Mouse (Mus musculus): ENCODE data around the gene Mettl7a3. TPM values are rescaled to one million over a fixed set of nuclear protein-coding genes. Genes with fewer than 3 reads are reported as not detected.
A peak's percentile ranks its signal among the peaks of the same experiment; 100 is the strongest.
"Not testable (repeated sequence)": the region's sequence is repeated elsewhere in the genome, so short reads cannot be mapped to it uniquely, and the experiment has no call there.

The Mettl7a3 gene
- polyA plus RNA-seq, 1 experiment = not detected

GRCm38 (mm10) chr15:100337847-100338246, 3.1 kb downstream of the Mettl7a3 start:
- WGBS = 20% methylated on average over 10 of the region's 10 CpGs
- not testable (repeated sequence) for H3K4me1 ChIP-seq (ENCODE audit: control insufficient read depth, insufficient read depth, low read length); H3K27ac ChIP-seq (ENCODE audit: control insufficient read depth, insufficient read depth, low read depth, low read length, poor library complexity); H3K4me3 ChIP-seq (replicated peaks; ENCODE audit: control insufficient read depth, low read depth, low read length)
- TF ChIP-seq CTCF (IDR thresholded peaks at IDR 0.05; ENCODE audit: control insufficient read depth, insufficient read depth, low read length) = 0 out of 2 replicates have a peak, but pooled peaks have one; percentile 20

- H3K27ac ChIP-seq (ENCODE audit: control insufficient read depth, insufficient read depth, low read depth, low read length, poor library complexity); H3K4me3 ChIP-seq (replicated peaks; ENCODE audit: control insufficient read depth, low read depth, low read length); H3K4me1 ChIP-seq (ENCODE audit: control insufficient read depth, insufficient read depth, low read length): not testable (repeated sequence)
- WGBS = 80% methylated on average over 5 of the region's 5 CpGs
These were observed 6.7 kb downstream of the Mettl7a3 start for GRCm38 (mm10) chr15:100341314-100341980.

- no peak for TF ChIP-seq POLR2A (IDR thresholded peaks at IDR 0.05; ENCODE audit: borderline replicate concordance, control insufficient read depth, low read depth, low read length)
- TF ChIP-seq CTCF (IDR thresholded peaks at IDR 0.05; ENCODE audit: control insufficient read depth, insufficient read depth, low read length) = no peak
- H3K4me3 ChIP-seq (replicated peaks; ENCODE audit: control insufficient read depth, low read depth, low read length) = no peak overlapping the region
- H3K27ac ChIP-seq (ENCODE audit: control insufficient read depth, insufficient read depth, low read depth, low read length, poor library complexity) = no peak overlapping the region
- no peaks in the 10 kb centered on the region for H3K4me1 ChIP-seq (ENCODE audit: control insufficient read depth, insufficient read depth, low read length)
These were observed 10.8 kb downstream of the Mettl7a3 start for GRCm38 (mm10) chr15:100345484-100345883.

DNA sequence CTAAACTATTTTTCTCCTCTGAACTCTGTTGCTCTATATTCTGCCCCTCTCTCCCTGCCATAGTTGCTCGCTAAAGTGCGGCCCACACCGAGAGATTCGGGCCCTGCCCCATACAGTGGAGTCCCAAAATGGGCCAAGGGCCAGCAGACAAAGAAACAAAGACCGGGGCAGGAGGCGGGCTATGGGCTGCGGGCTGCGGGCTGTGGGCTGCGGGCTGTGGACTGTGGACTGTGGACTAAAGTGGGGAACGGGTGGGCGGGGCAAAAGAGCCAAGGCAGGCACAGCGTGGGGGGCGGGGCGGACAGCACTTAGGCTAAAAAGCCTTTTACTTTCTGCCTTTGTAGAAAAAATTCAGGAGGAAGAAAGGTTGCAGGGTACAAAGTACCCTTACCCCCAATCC, 12.0 kb downstream of the Mettl7a3 start:
- H3K4me1 ChIP-seq (ENCODE audit: control insufficient read depth, insufficient read depth, low read length) = no peaks in the 10 kb centered on the region
- H3K27ac ChIP-seq (ENCODE audit: control insufficient read depth, insufficient read depth, low read depth, low read length, poor library complexity) = no peak overlapping the region
- 84% methylated on average over 14 of the region's 14 CpGs for WGBS
- no peak for TF ChIP-seq CTCF (IDR thresholded peaks at IDR 0.05; ENCODE audit: control insufficient read depth, insufficient read depth, low read length)
- no peak for TF ChIP-seq POLR2A (IDR thresholded peaks at IDR 0.05; ENCODE audit: borderline replicate concordance, control insufficient read depth, low read depth, low read length)
- H3K4me3 ChIP-seq (replicated peaks; ENCODE audit: control insufficient read depth, low read depth, low read length) = no peak overlapping the region

GRCm38 (mm10) chr15:100349496-100349895, 14.8 kb downstream of the Mettl7a3 start:
- TF ChIP-seq CTCF (IDR thresholded peaks at IDR 0.05; ENCODE audit: control insufficient read depth, insufficient read depth, low read length) (no peak), POLR2A (IDR thresholded peaks at IDR 0.05; ENCODE audit: borderline replicate concordance, control insufficient read depth, low read depth, low read length) (no peak)
- no peaks in the 10 kb centered on the region for H3K4me1 ChIP-seq (ENCODE audit: control insufficient read depth, insufficient read depth, low read length)
- H3K4me3 ChIP-seq (replicated peaks; ENCODE audit: control insufficient read depth, low read depth, low read length) = no peak overlapping the region
- 75% methylated on average over 2 of the region's 2 CpGs for WGBS
- no peak overlapping the region for H3K27ac ChIP-seq (ENCODE audit: control insufficient read depth, insufficient read depth, low read depth, low read length, poor library complexity)

- Histone ChIP-seq H3K4me1 (ENCODE audit: control insufficient read depth, insufficient read depth, low read length) (no peaks in the 10 kb centered on the region), H3K4me3 (replicated peaks; ENCODE audit: control insufficient read depth, low read depth, low read length) (no peak overlapping the region), H3K27ac (ENCODE audit: control insufficient read depth, insufficient read depth, low read depth, low read length, poor library complexity) (no peak overlapping the region)
- TF ChIP-seq CTCF (IDR thresholded peaks at IDR 0.05; ENCODE audit: control insufficient read depth, insufficient read depth, low read length) (no peak), POLR2A (IDR thresholded peaks at IDR 0.05; ENCODE audit: borderline replicate concordance, control insufficient read depth, low read depth, low read length) (no peak)
- 75% methylated on average over 6 of the region's 6 CpGs for WGBS
These were observed 16.9 kb downstream of the Mettl7a3 start for GRCm38 (mm10) chr15:100351501-100352060.

GRCm38 (mm10) chr15:100352711-100353250, 18.1 kb downstream of the Mettl7a3 start, which contains the start of the genes Methig1 and Mettl7a2:
Gene Methig1, plus strand, starts transcription at chr15:100353149.
Gene Mettl7a2, plus strand, starts transcription at chr15:100353200.
- no peaks in the 10 kb centered on the region for H3K4me1 ChIP-seq (ENCODE audit: control insufficient read depth, insufficient read depth, low read length)
- TF ChIP-seq CTCF (IDR thresholded peaks at IDR 0.05; ENCODE audit: control insufficient read depth, insufficient read depth, low read length) (no peak), POLR2A (IDR thresholded peaks at IDR 0.05; ENCODE audit: borderline replicate concordance, control insufficient read depth, low read depth, low read length) (no peak)
- WGBS = 88% methylated on average over 10 of the region's 10 CpGs
- H3K27ac ChIP-seq (ENCODE audit: control insufficient read depth, insufficient read depth, low read depth, low read length, poor library complexity) = no peak within 1 kb of the TSS
- H3K4me3 ChIP-seq (replicated peaks; ENCODE audit: control insufficient read depth, low read depth, low read length) = no peak within 1 kb of the TSS

- not testable (repeated sequence) for H3K4me3 ChIP-seq (replicated peaks; ENCODE audit: control insufficient read depth, low read depth, low read length); H3K27ac ChIP-seq (ENCODE audit: control insufficient read depth, insufficient read depth, low read depth, low read length, poor library complexity); H3K4me1 ChIP-seq (ENCODE audit: control insufficient read depth, insufficient read depth, low read length)
- 83% methylated on average over 21 of the region's 22 CpGs for WGBS
These were observed 18.7 kb downstream of the Mettl7a3 start for GRCm38 (mm10) chr15:100353399-100353798.

DNA sequence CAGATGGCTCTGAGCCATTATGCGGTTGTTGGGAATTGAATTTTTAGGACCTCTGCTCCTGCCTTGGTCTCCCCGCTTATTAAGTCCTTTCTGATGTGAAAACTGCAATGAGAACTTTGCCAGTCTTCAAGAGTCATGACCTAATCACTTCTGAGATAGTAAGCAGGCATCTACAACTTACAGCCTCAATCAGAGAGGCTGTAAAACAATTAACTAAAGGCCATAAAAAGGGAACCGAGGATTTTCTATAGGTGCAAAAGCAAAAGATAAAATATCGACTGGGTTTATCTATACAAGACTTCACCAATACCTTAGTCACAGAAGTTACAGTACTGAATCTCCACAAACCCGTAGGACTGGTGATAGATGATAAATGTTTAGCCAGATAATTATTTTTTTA, 21.1 kb downstream of the Mettl7a3 start:
- Histone ChIP-seq H3K4me1 (ENCODE audit: control insufficient read depth, insufficient read depth, low read length) (no peaks in the 10 kb centered on the region), H3K4me3 (replicated peaks; ENCODE audit: control insufficient read depth, low read depth, low read length) (no peak overlapping the region), H3K27ac (ENCODE audit: control insufficient read depth, insufficient read depth, low read depth, low read length, poor library complexity) (no peak overlapping the region)
- 61% methylated on average over 5 of the region's 5 CpGs for WGBS
- TF ChIP-seq POLR2A (IDR thresholded peaks at IDR 0.05; ENCODE audit: borderline replicate concordance, control insufficient read depth, low read depth, low read length) (no peak), CTCF (IDR thresholded peaks at IDR 0.05; ENCODE audit: control insufficient read depth, insufficient read depth, low read length) (no peak)
